Mouse (Mus musculus) megakaryocyte, embryonic 14.5 days (primary cell): ENCODE results near the gene Gm42791.

Experiments used
- FLI1 ChIP-seq: IDR thresholded peaks from 2 replicates; pipeline ENCODE4 v1.6.1; 2012; ENCODE audit warnings: low read length, inconsistent platforms, mixed read lengths
- GATA1 ChIP-seq: IDR thresholded peaks from 3 replicates; pipeline ENCODE4 v1.6.1; 2012; ENCODE audit warnings: mixed read lengths, low read length, inconsistent platforms, borderline replicate concordance

DNA sequence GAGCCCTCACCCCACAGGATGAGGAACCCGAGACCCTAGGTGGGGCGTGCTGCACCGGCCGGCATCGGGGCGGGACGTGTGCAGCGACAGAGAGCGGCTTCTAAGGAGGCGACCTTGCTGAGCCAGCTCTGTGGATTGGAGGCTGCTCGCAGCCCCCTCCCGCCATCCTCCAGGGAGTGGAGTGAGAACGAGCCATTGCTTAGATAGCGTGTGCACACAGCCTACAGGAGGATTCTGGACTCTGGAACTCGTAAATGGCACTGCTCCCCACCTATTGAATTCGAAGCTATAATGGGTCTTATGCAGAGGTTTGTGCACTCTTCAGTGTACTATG lies 65.9 kb downstream of the Gm42791 start, which contains the start of gene Katnal1:
- TF ChIP-seq GATA1 = no peak
- no peak for TF ChIP-seq FLI1
